Mouse (Mus musculus) ES-Bruce4 (cell line): Measurements from ENCODE around the gene Tmprss6.

ENCODE experiments used
- CTCF ChIP-seq: IDR thresholded peaks from one replicate; pipeline ENCODE4 v1.8.1; 2011; ENCODE audit warnings: low read depth, low read length
- EP300 ChIP-seq: IDR thresholded peaks from 2 replicates; pipeline ENCODE4 v1.6.1; 2011; ENCODE audit warnings: low read depth, low read length; ENCODE audit not compliant: insufficient read depth

DNA sequence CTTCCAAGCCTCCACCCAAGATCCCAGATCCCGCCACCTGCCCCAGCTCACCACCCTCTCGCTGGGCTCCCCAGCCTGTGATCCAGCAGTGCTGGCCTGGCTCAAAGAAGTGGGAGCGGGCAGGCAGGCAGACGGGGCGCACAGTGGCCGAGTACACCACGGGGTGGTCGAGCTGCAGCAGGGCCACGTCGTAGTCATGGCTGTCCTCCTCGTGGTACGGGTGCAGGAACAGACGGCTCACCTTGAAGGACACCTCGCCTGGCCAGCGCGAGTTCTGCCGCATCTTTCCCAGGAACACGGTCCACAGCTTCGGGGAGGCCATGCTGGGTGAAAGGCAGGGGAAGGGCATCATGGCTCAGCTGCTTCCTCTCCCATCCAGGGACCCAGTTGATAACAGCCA, 26.2 kb downstream of the Tmprss6 start:
- TF ChIP-seq EP300 (no peak), CTCF (no peak)
